Mouse (Mus musculus) embryonic facial prominence, embryonic 14.5 days (tissue): ENCODE results near the gene Rfesd. TPM values are rescaled to one million over a fixed set of nuclear protein-coding genes. Genes with fewer than 3 reads are reported as not detected.
A peak's percentile ranks its signal among the peaks of the same experiment; 100 is the strongest.

Experiments used
- ATAC-seq: fragments of 200-750 bp; cut with Nextera tagmentation; 2 replicates; pipeline ENCODE4 v1.8.0; 2017; ENCODE audit warnings: low read depth, moderate number of reproducible peaks, moderate TSS enrichment
- DNase-seq: peaks from one replicate; pipeline ENCODE4 v3.0.0-alpha.2; 2015; ENCODE audit warnings: low spot score
- H3K27ac ChIP-seq: fragments of 300-500 bp; sonication (generic); replicated peaks from 2 replicates; pipeline ENCODE4 v1.5.1; 2014; ENCODE audit warnings: low read depth, mild to moderate bottlenecking, low read length, moderate library complexity
- H3K27me3 ChIP-seq: fragments of 300-500 bp; sonication (generic); replicated peaks from 2 replicates; pipeline ENCODE4 v1.6.1; 2014; ENCODE audit warnings: low read length; ENCODE audit not compliant: control insufficient read depth, insufficient read depth
- H3K36me3 ChIP-seq: fragments of 300-500 bp; sonication (generic); 2 replicates; pipeline ENCODE4 v1.6.1; 2014; ENCODE audit warnings: low read length, mixed read lengths; ENCODE audit not compliant: control insufficient read depth, insufficient read depth
- H3K4me1 ChIP-seq: fragments of 300-500 bp; sonication (generic); 2 replicates; pipeline ENCODE4 v1.6.1; 2014; ENCODE audit warnings: antibody characterized with exemption, low read length; ENCODE audit not compliant: control insufficient read depth, insufficient read depth
- H3K4me2 ChIP-seq: fragments of 300-500 bp; sonication (generic); 2 replicates; pipeline ENCODE4 v1.6.1; 2014; ENCODE audit warnings: low read depth, mild to moderate bottlenecking, low read length, moderate library complexity, mixed read lengths
- H3K4me3 ChIP-seq: fragments of 300-500 bp; sonication (generic); 2 replicates; pipeline ENCODE4 v1.5.1; 2014; ENCODE audit warnings: low read depth, mild to moderate bottlenecking, low read length
- H3K9ac ChIP-seq: fragments of 300-500 bp; sonication (generic); 2 replicates; pipeline ENCODE4 v1.6.1; 2014; ENCODE audit warnings: low read depth, mild to moderate bottlenecking, low read length, moderate library complexity, mixed read lengths
- H3K9me3 ChIP-seq: fragments of 300-500 bp; sonication (generic); 2 replicates; pipeline ENCODE4 v1.6.1; 2016; ENCODE audit warnings: low read length; ENCODE audit not compliant: control insufficient read depth
- WGBS: fragments of 180-500 bp; shearing (Covaris S2); extraction: QIAGEN DNeasy Blood & Tissue Kit; methylation state at CpG from one replicate; pipeline ENCODE4 v1.1.7; 2014; 5-methylcytosine and 5-hydroxymethylcytosine counted together
- polyA plus RNA-seq: library from polyadenylated mRNA; unstranded; fragments of >200 nt; fragmentation: Nextera tagmentation; extraction: Ambion mirVana; gene quantifications from 2 replicates; pipeline ENCODE4 v1.2.1, GENCODE M21; 2014

The Rfesd gene
- polyA plus RNA-seq, 1 experiment from 2014 or later, result 16.6 TPM

DNA sequence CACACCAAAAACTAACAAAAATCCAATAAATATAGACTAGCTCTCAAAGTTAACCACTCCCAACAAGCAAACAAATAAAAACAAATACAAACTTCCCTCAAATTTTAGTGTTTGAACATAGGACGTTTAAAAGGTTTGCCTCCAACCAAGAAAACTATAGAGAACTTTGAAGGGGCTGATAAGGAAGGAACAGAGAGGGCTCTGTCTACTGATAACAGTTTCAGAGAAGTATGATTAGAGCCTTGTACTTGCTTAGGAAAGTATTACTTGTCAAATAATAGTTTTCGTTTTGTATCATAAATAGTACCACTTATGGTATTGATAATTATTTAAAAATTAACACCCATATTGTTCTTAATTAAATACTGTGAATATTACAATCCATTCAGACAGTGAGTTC is 4.0 kb downstream of the Rfesd start:
- DNase-seq (no peak), ATAC-seq (no peak)
- H3K4me1 ChIP-seq, result peaks cover 8% of the 10 kb centered on the region; the same call in 1 of the 2 replicates
- WGBS, result 76% methylated on average over 2 of the region's 2 CpGs
- no peak overlapping the region for H3K27ac ChIP-seq
- H3K4me2 ChIP-seq, result no peak overlapping the region
- no peaks in the 10 kb centered on the region for H3K9me3 ChIP-seq
- H3K36me3 ChIP-seq, result no peaks in the 10 kb centered on the region
- no peak overlapping the region for H3K9ac ChIP-seq
- H3K27me3 ChIP-seq, result no peaks in the 10 kb centered on the region
- no peak overlapping the region for H3K4me3 ChIP-seq

DNA sequence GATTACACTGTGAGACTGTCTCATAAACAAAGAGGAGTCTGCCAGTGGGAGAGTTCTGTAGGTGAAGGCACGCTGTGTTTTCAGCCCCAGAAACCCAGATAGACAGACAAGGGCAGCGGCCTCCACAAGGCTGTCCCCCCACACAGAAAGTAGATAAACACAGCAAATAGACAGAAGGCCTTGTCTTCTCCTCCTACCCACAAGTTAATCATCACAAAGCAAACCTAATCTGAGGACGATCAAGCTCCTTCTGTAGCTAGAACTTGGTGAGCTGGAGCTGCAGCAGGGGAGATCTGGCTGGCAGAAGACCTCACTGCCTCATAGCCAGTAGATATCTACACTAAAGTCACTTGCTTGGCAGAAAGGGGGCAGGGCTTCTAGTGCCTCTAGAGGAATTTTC is 15.2 kb downstream of the Rfesd start:
- Histone ChIP-seq H3K27me3 (no peaks in the 10 kb centered on the region), H3K9me3 (no peaks in the 10 kb centered on the region), H3K9ac (no peak overlapping the region), H3K4me1 (no peaks in the 10 kb centered on the region), H3K27ac (no peak overlapping the region), H3K4me3 (no peak overlapping the region), H3K4me2 (no peak overlapping the region), H3K36me3 (peaks cover 16% of the 10 kb centered on the region; the same call in 1 of the 2 replicates)
- DNase-seq (no peak), ATAC-seq (no peak)
- 89% methylated on average over 3 of the region's 3 CpGs for WGBS

DNA sequence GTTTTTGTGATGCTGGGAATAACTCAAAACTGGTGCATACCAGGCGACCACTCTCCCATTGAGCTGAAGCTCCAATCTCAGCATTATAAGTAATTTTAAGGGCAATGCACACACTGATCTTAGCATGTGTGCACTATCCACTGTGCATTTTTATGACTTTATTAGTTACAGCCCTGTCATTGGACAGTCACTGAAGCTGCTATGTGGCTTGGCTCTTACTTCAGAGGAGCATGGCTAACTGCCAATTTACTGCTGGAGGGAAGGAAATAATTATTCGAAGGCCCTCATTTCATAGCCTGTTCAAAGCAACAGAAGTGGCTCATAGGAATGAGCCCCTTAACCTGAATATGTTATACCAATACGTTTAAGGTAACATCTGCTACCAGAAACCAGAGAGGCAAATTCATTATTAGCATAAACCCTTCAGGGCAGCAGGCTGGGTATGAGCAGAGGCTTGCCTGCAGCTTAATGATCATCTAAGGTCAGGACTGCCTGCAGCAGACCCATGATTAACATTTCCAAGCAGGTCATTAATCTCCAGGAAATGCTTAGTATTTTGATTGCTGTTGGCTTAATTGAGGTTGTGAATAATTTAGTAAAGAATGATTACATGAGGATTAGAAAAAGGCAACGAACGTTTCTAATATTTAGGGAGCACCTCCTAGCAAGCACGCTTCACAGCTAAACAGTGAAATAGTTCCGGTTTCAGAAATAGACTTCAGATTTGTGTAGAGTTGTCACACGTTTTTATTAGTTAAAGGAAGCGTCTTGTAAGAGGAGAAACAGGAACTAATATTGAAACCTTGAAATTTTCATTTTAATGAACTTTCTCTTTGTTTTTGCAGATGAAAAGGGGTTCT is 26.1 kb downstream of the Rfesd start:
- Histone ChIP-seq H3K4me1 (no peaks in the 10 kb centered on the region), H3K27me3 (no peaks in the 10 kb centered on the region), H3K4me3 (no peak overlapping the region), H3K9me3 (peaks cover 10% of the 10 kb centered on the region), H3K9ac (no peak overlapping the region), H3K4me2 (no peak overlapping the region), H3K27ac (no peak overlapping the region), H3K36me3 (no peaks in the 10 kb centered on the region)
- peak; percentile 74 for ATAC-seq
- DNase-seq, result peak; percentile 75
- 39% methylated on average over 9 of the region's 9 CpGs for WGBS

DNA sequence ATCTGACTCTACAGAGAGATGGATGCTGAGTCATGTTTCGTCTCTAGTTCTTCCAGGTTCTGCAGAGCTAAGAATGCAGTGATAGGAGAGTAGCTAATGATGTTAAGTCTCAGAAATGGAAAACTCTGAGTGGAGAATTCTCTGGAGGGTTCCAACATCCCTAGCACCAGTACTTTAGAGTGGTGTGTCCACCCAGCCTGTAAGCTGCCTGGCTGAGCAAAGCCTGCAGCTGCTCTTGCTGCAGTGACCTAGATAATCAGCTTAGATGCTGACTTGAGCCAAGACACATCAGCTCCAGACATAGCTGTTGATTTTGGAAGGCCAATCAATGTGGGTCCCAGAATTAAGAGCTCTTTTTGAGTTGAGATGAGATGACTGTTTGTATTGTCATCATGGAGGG is 30.4 kb downstream of the Rfesd start:
- 79% methylated on average over 1 of the region's 1 CpGs for WGBS
- Histone ChIP-seq H3K9me3 (no peaks in the 10 kb centered on the region), H3K4me1 (no peaks in the 10 kb centered on the region), H3K27me3 (no peaks in the 10 kb centered on the region), H3K27ac (no peak overlapping the region), H3K4me3 (no peak overlapping the region), H3K9ac (no peak overlapping the region), H3K36me3 (no peaks in the 10 kb centered on the region), H3K4me2 (no peak overlapping the region)
- ATAC-seq (no peak), DNase-seq (peak; percentile 17)

DNA sequence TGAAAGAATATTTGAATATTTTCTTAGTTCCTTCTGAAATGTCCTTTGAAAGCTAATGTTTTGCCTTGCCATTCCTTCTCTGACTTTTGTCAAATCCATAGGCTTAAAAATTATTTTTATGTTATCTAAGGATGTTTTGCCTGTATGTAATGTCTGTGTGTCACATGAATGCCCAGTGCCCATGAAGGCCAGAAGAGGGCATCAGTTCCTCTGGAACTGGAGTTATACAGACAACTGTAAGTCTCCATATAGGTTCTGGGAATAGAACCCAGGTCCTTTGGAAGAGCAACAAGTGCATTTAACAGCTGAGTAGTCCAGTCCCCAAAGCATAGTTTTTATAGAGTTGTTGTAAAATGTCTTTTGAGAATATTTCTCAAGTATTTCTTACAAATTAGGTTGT is 36.6 kb downstream of the Rfesd start:
- H3K36me3 ChIP-seq, result no peaks in the 10 kb centered on the region
- no peaks in the 10 kb centered on the region for H3K9me3 ChIP-seq
- H3K27me3 ChIP-seq, result no peaks in the 10 kb centered on the region
- no peak overlapping the region for H3K27ac ChIP-seq
- H3K4me1 ChIP-seq, result no peaks in the 10 kb centered on the region
- H3K9ac ChIP-seq, result no peak overlapping the region
- no peak for ATAC-seq
- no peak overlapping the region for H3K4me3 ChIP-seq
- no peak for DNase-seq
- no peak overlapping the region for H3K4me2 ChIP-seq

DNA sequence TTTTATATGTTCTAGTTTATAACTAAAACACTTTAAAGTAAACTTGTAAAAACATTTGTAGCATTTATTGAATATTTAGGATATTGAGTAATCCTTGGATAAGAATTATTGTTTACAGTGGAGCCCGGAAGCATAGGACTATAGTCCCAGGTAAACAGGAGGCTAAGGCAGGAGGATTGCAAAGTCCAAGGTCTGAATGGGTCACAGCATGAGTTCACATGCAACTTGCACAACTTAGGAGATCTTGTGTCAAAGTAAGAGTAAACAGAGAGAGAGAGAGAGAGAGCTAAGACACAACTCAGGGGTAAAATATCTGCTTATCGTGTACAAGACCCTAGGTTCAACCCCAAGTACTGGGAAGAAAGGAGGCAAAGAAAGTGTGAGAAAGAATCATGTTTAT is 41.9 kb downstream of the Rfesd start:
- no peak for DNase-seq
- H3K36me3 ChIP-seq, result no peaks in the 10 kb centered on the region
- H3K4me1 ChIP-seq, result no peaks in the 10 kb centered on the region
- ATAC-seq, result no peak
- no peak overlapping the region for H3K4me2 ChIP-seq
- no peaks in the 10 kb centered on the region for H3K27me3 ChIP-seq
- H3K9ac ChIP-seq, result no peak overlapping the region
- H3K9me3 ChIP-seq, result no peaks in the 10 kb centered on the region
- H3K27ac ChIP-seq, result no peak overlapping the region
- H3K4me3 ChIP-seq, result no peak overlapping the region
- 82% methylated on average over 2 of the region's 2 CpGs for WGBS

DNA sequence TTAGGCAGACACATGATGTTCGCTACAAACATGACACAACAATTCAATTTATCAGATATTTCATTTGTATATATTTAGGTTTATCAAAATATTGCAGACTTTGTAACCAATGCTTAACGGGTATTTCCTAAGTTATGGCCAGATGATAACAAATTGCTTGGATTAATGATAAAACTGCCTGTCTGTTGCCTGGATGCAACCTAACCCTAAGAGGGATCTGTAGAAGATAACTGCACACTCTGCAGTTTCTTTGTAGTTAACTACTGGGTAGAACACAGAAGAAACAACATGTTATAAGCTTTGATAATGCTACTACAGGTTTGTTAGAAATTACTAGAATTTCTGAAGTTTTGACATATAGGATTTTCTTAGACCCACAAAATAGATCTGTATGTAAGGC is 42.3 kb downstream of the Rfesd start:
- WGBS, result 86% methylated on average over 2 of the region's 2 CpGs
- Histone ChIP-seq H3K27me3 (no peaks in the 10 kb centered on the region), H3K36me3 (no peaks in the 10 kb centered on the region)

DNA sequence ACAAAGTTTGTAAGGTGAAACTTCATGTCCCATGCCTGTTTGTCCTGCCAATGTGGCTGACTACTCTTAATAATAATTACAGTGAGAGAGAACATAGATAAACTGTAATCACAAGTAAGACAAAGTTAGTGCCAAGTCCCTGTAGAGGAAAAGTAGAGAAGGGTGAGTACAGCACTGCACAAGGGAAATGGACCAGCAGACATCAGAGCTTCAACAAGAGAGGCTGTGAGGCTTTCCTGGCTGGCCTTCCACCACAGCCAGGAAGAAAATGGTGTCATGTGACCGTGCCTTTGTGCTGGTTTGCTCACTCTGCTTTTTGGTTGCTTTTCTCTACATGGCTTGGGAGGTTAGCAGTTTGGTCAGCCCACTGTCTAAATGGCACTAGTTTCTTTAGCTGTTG is 42.9 kb downstream of the Rfesd start:
- Histone ChIP-seq H3K4me2 (no peak overlapping the region), H3K36me3 (no peaks in the 10 kb centered on the region), H3K27ac (no peak overlapping the region), H3K27me3 (no peaks in the 10 kb centered on the region), H3K9ac (no peak overlapping the region), H3K4me3 (no peak overlapping the region), H3K9me3 (no peaks in the 10 kb centered on the region), H3K4me1 (no peaks in the 10 kb centered on the region)
- DNase-seq (no peak), ATAC-seq (no peak)
- WGBS, result 67% methylated on average over 1 of the region's 1 CpGs

More for the DNA sequence above, 42.3 kb downstream of the Rfesd start:
- H3K4me3 ChIP-seq, result no peak overlapping the region
- no peaks in the 10 kb centered on the region for H3K4me1 ChIP-seq
- H3K4me2 ChIP-seq, result no peak overlapping the region
- no peak overlapping the region for H3K9ac ChIP-seq
- ATAC-seq (no peak), DNase-seq (no peak)
- H3K27ac ChIP-seq, result no peak overlapping the region
- no peaks in the 10 kb centered on the region for H3K9me3 ChIP-seq

DNA sequence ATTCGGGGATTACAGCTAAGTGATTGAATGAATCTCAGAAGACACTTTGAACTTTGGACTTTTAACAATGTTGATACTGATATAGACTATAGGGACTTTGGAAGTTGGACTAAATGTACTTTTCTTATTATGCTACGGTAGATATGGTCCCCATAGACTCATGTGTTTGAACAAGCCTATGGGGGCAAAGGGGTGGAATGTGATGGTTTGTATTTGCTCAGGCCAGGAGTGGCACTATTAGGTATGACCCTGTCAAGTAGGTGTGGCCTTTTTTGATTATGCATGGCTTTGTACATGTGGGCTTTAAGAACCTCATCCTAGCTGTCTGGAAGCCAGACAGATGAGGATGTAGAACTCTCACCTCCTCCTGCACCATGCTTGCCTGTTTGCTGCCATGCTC is 44.0 kb downstream of the Rfesd start:
- 77% methylated on average over 2 of the region's 2 CpGs for WGBS
- Histone ChIP-seq H3K4me3 (no peak overlapping the region), H3K36me3 (no peaks in the 10 kb centered on the region), H3K9ac (no peak overlapping the region), H3K27me3 (no peaks in the 10 kb centered on the region), H3K4me2 (no peak overlapping the region), H3K4me1 (no peaks in the 10 kb centered on the region), H3K9me3 (no peaks in the 10 kb centered on the region), H3K27ac (no peak overlapping the region)
- ATAC-seq, result no peak
- DNase-seq, result no peak
